Mouse (Mus musculus): Measurements from ENCODE around the gene Olfr470.

DNA sequence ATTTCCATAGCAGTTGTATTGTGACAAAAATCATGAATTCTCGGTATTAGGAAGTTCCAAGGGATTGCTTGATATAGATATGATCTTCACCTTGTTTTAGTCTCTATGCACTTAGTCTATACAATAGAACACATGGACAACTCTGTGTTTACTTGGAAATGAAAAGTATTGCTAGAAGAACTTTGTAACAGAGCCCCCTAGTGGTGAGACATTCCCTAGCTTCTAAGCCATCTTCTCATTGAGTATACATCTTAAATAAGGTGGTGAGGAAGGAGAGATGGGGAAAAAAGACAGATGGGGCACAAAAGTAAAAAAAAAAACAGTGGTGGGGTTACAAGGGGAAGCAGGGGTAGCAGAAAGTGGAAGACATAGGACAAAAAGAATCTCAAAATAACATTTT lies 5.6 kb downstream of the Olfr470 start:
- TF ChIP-seq CTCF (IDR thresholded peaks at IDR 0.05; ENCODE audit: borderline replicate concordance, control insufficient read depth, extremely low read depth, insufficient read depth, low read length, poor library complexity) (no peak), POLR2A (IDR thresholded peaks at IDR 0.05; ENCODE audit: control insufficient read depth, extremely low read depth, insufficient read depth, low read length, poor library complexity) (no peak)
